Mouse (Mus musculus) heart, embryonic 11.5 days (tissue): Measurements from ENCODE around the gene Ptk7. TPM values are rescaled to one million over a fixed set of nuclear protein-coding genes. Genes with fewer than 3 reads are reported as not detected.
A peak's percentile ranks its signal among the peaks of the same experiment; 100 is the strongest.

Experiments
- ATAC-seq: fragments of 200-750 bp; cut with Nextera tagmentation; replicated peaks from 2 replicates; pipeline ENCODE4 v1.8.0; 2017; ENCODE audit warnings: moderate library complexity; ENCODE audit not compliant: insufficient number of reproducible peaks, low FRiP score, low TSS enrichment
- H3K27ac ChIP-seq: fragments of 300-500 bp; sonication (generic); 2 replicates; pipeline ENCODE4 v1.5.1; 2014; ENCODE audit warnings: mild to moderate bottlenecking, low read depth, low read length
- H3K27me3 ChIP-seq: fragments of 300-500 bp; sonication (generic); 2 replicates; pipeline ENCODE4 v1.6.1; 2014; ENCODE audit warnings: mild to moderate bottlenecking, low read length, mixed read lengths; ENCODE audit not compliant: control insufficient read depth, insufficient read depth
- H3K36me3 ChIP-seq: fragments of 300-500 bp; sonication (generic); 2 replicates; pipeline ENCODE4 v1.6.1; 2014; ENCODE audit warnings: mild to moderate bottlenecking, low read length, moderate library complexity, mixed read lengths; ENCODE audit not compliant: control insufficient read depth, insufficient read depth
- H3K4me1 ChIP-seq: fragments of 300-500 bp; sonication (generic); 2 replicates; pipeline ENCODE4 v1.6.1; 2014; ENCODE audit warnings: low read length; ENCODE audit not compliant: control insufficient read depth, insufficient read depth
- H3K4me2 ChIP-seq: fragments of 300-500 bp; sonication (generic); 2 replicates; pipeline ENCODE4 v1.6.1; 2014; ENCODE audit warnings: mild to moderate bottlenecking, moderate library complexity
- H3K4me3 ChIP-seq: fragments of 300-500 bp; sonication (generic); 2 replicates; pipeline ENCODE4 v1.5.1; 2014; ENCODE audit warnings: low read depth, low read length
- H3K9ac ChIP-seq: fragments of 300-500 bp; sonication (generic); 2 replicates; pipeline ENCODE4 v1.6.1; 2014; ENCODE audit warnings: mild to moderate bottlenecking, low read depth, low read length, moderate library complexity
- H3K9me3 ChIP-seq: fragments of 300-500 bp; sonication (generic); replicated peaks from 2 replicates; pipeline ENCODE4 v1.6.1; 2016; ENCODE audit warnings: low read length; ENCODE audit not compliant: control insufficient read depth
- WGBS: fragments of 180-500 bp; shearing (Covaris S2); extraction: QIAGEN DNeasy Blood & Tissue Kit; methylation state at CpG from one replicate; pipeline ENCODE4 v1.1.7; 2014; ENCODE audit not compliant: insufficient replicate concordance; 5-methylcytosine and 5-hydroxymethylcytosine counted together
- polyA plus RNA-seq: library from polyadenylated mRNA; unstranded; fragments of >200 nt; fragmentation: Nextera tagmentation; extraction: Ambion mirVana; gene quantifications from 2 replicates; pipeline ENCODE4 v1.2.1, GENCODE M21; 2014

Ptk7 gene
- polyA plus RNA-seq, 1 experiment from 2014 or later, result 18.8 TPM

- Histone ChIP-seq H3K4me2 (no peak overlapping the region; the same call in 1 of the 2 replicates), H3K36me3 (peaks cover 2% of the 10 kb centered on the region), H3K4me3 (no peak overlapping the region), H3K9me3 (no peaks in the 10 kb centered on the region), H3K9ac (no peak overlapping the region), H3K4me1 (peaks cover 34% of the 10 kb centered on the region), H3K27ac (no peak overlapping the region), H3K27me3 (no peaks in the 10 kb centered on the region)
- no peak for ATAC-seq
- 85% methylated on average over 7 of the region's 7 CpGs for WGBS
These were observed 18.0 kb upstream of the Ptk7 start for GRCm38 (mm10) chr17:46647279-46647678.

- H3K4me2 ChIP-seq, result peak overlapping the region; percentile 91
- peak overlapping the region; percentile 78 for H3K27ac ChIP-seq
- 0% methylated on average over 19 of the region's 19 CpGs for WGBS
- H3K4me3 ChIP-seq, result peak overlapping the region; percentile 76
- H3K9ac ChIP-seq, result peak overlapping the region; percentile 85
- H3K36me3 ChIP-seq, result peaks cover 5% of the 10 kb centered on the region
- no peaks in the 10 kb centered on the region for H3K27me3 ChIP-seq
- H3K4me1 ChIP-seq, result peaks cover 24% of the 10 kb centered on the region
- no peaks in the 10 kb centered on the region for H3K9me3 ChIP-seq
- ATAC-seq, result no peak
These were observed 17.0 kb upstream of the Ptk7 start for GRCm38 (mm10) chr17:46646322-46646662.

GRCm38 (mm10) chr17:46645561-46646321 is 16.4 kb upstream of the Ptk7 start, which contains the start of the genes Klc4 and Mrpl2:
Gene Klc4, minus strand, starts transcription at chr17:46646022.
Gene Mrpl2, plus strand, starts transcription at chr17:46646229.
- Histone ChIP-seq H3K4me3 (peak within 1 kb of the TSS; percentile 76), H3K36me3 (peaks cover 5% of the 10 kb centered on the region), H3K27ac (peak within 1 kb of the TSS; percentile 78), H3K4me2 (peak within 1 kb of the TSS; percentile 91), H3K4me1 (peaks cover 21% of the 10 kb centered on the region), H3K27me3 (no peaks in the 10 kb centered on the region), H3K9ac (peak within 1 kb of the TSS; percentile 85), H3K9me3 (no peaks in the 10 kb centered on the region)
- WGBS, result under 1% methylated on average over 53 of the region's 53 CpGs
- ATAC-seq, result peak; percentile 75

GRCm38 (mm10) chr17:46644916-46645475 is 15.7 kb upstream of the Ptk7 start:
- H3K27me3 ChIP-seq, result no peaks in the 10 kb centered on the region
- WGBS, result 8% methylated on average over 10 of the region's 11 CpGs
- no peaks in the 10 kb centered on the region for H3K9me3 ChIP-seq
- peak overlapping the region; percentile 85 for H3K9ac ChIP-seq
- H3K36me3 ChIP-seq, result peaks cover 5% of the 10 kb centered on the region
- H3K4me2 ChIP-seq, result peak overlapping the region; percentile 91
- H3K27ac ChIP-seq, result peak overlapping the region; percentile 77
- peak overlapping the region; percentile 76 for H3K4me3 ChIP-seq
- H3K4me1 ChIP-seq, result peaks cover 19% of the 10 kb centered on the region
- no peak for ATAC-seq

- Histone ChIP-seq H3K27me3 (no peaks in the 10 kb centered on the region), H3K9me3 (no peaks in the 10 kb centered on the region), H3K27ac (no peak overlapping the region), H3K4me1 (peaks cover 14% of the 10 kb centered on the region), H3K36me3 (peaks cover 5% of the 10 kb centered on the region), H3K4me2 (peak overlapping the region; percentile 91), H3K4me3 (peak overlapping the region; percentile 76), H3K9ac (peak overlapping the region; percentile 85)
- 83% methylated on average over 12 of the region's 12 CpGs for WGBS
- no peak for ATAC-seq
These were observed 15.0 kb upstream of the Ptk7 start for GRCm38 (mm10) chr17:46644152-46644805.

- Histone ChIP-seq H3K27ac (no peak overlapping the region), H3K27me3 (no peaks in the 10 kb centered on the region), H3K4me3 (no peak overlapping the region), H3K4me2 (no peak overlapping the region), H3K9me3 (no peaks in the 10 kb centered on the region), H3K9ac (no peak overlapping the region), H3K36me3 (peaks cover 3% of the 10 kb centered on the region; the same call in 1 of the 2 replicates), H3K4me1 (peaks cover 14% of the 10 kb centered on the region)
- WGBS, result 84% methylated on average over 17 of the region's 17 CpGs
- no peak for ATAC-seq
These were observed 12.8 kb upstream of the Ptk7 start for GRCm38 (mm10) chr17:46642060-46642459.

- Histone ChIP-seq H3K9me3 (no peaks in the 10 kb centered on the region), H3K27me3 (no peaks in the 10 kb centered on the region), H3K27ac (no peak overlapping the region), H3K9ac (no peak overlapping the region), H3K36me3 (peaks cover 6% of the 10 kb centered on the region; the same call in 1 of the 2 replicates), H3K4me2 (no peak overlapping the region), H3K4me3 (no peak overlapping the region), H3K4me1 (peaks cover 7% of the 10 kb centered on the region)
- 71% methylated on average over 9 of the region's 9 CpGs for WGBS
- ATAC-seq, result no peak
These were observed 10.6 kb upstream of the Ptk7 start for GRCm38 (mm10) chr17:46639929-46640328.

- no peak overlapping the region for H3K27ac ChIP-seq
- peaks cover 6% of the 10 kb centered on the region for H3K36me3 ChIP-seq
- H3K4me3 ChIP-seq, result no peak overlapping the region
- H3K4me2 ChIP-seq, result peak overlapping the region; percentile 39; the same call in 1 of the 2 replicates
- no peak for ATAC-seq
- 21% methylated on average over 15 of the region's 15 CpGs for WGBS
- 0 out of 2 replicates have a peak overlapping the region, but pooled peaks have one; percentile 8 for H3K9ac ChIP-seq
- no peaks in the 10 kb centered on the region for H3K27me3 ChIP-seq
- no peaks in the 10 kb centered on the region; the same call in 1 of the 2 replicates for H3K4me1 ChIP-seq
- no peaks in the 10 kb centered on the region for H3K9me3 ChIP-seq
These were observed 7.7 kb upstream of the Ptk7 start for GRCm38 (mm10) chr17:46636831-46637523.
